Mouse (Mus musculus) heart, adult 2 months (tissue): ENCODE results near the gene Unc13b.
A peak's percentile ranks its signal among the peaks of the same experiment; 100 is the strongest.

Experiments
- CTCF ChIP-seq: fragments of 200-600 bp; IDR thresholded peaks from 2 replicates; pipeline ENCODE4 v1.8.1; 2022; ENCODE audit warnings: antibody characterized with exemption, mild to moderate bottlenecking, moderate library complexity
- POLR2A ChIP-seq: fragments of 200-500 bp; IDR thresholded peaks from 2 replicates; pipeline ENCODE4 v1.6.1; 2011; ENCODE audit warnings: mild to moderate bottlenecking, low read depth, low read length, control low read depth; ENCODE audit not compliant: insufficient read depth

- TF ChIP-seq CTCF (no peak; the same call in 1 of the 2 replicates), POLR2A (peak; percentile 64)
These were observed 18.6 kb upstream of the Unc13b start for GRCm38 (mm10) chr4:43040114-43040572.
